Mouse (Mus musculus) cerebellum, adult 2 months (tissue): ENCODE results near the gene Tbl1x. TPM values are rescaled to one million over a fixed set of nuclear protein-coding genes. Genes with fewer than 3 reads are reported as not detected.

Source experiments
- DNase-seq, 2 experiments: peaks; one replicate each; pipeline ENCODE4 v3.0.0; 2021
- H3K27ac ChIP-seq: fragments of 200-500 bp; 2 replicates; pipeline ENCODE4 v1.5.1; 2012; ENCODE audit warnings: low read length, control low read depth, inconsistent platforms; ENCODE audit not compliant: insufficient read depth
- H3K27me3 ChIP-seq: fragments of 200-500 bp; 2 replicates; pipeline ENCODE4 v1.6.1; 2012; ENCODE audit warnings: inconsistent platforms, mild to moderate bottlenecking, low read length, moderate library complexity; ENCODE audit not compliant: control insufficient read depth, insufficient read depth
- H3K4me1 ChIP-seq: fragments of 200-500 bp; 2 replicates; pipeline ENCODE4 v1.6.1; 2011; ENCODE audit warnings: low read length; ENCODE audit not compliant: control insufficient read depth, insufficient read depth
- H3K4me3 ChIP-seq: fragments of 200-500 bp; replicated peaks from 2 replicates; pipeline ENCODE3; 2011; ENCODE audit warnings: mild to moderate bottlenecking, low read depth, low read length, control low read depth; ENCODE audit not compliant: insufficient read depth
- CTCF ChIP-seq: fragments of 200-500 bp; IDR thresholded peaks from 2 replicates; pipeline ENCODE4 v1.5.1; 2011; ENCODE audit warnings: low read depth, mild to moderate bottlenecking, control low read depth, low read length, moderate library complexity, borderline replicate concordance; ENCODE audit not compliant: insufficient read depth
- POLR2A ChIP-seq: fragments of 200-500 bp; IDR thresholded peaks from 2 replicates; pipeline ENCODE4 v1.6.1; 2011; ENCODE audit warnings: low read length, control low read depth, borderline replicate concordance; ENCODE audit not compliant: insufficient read depth
- WGBS: fragments of 180-500 bp; shearing (Covaris S2); methylation state at CpG from one replicate; pipeline ENCODE4 v1.1.7; 2018; 5-methylcytosine and 5-hydroxymethylcytosine counted together
- polyA plus RNA-seq: library from polyadenylated mRNA; depleted of rRNA; stranded (reverse); fragments of >200 nt; gene quantifications from 2 replicates; pipeline ENCODE4 v1.2.3, GENCODE M21; 2012

Tbl1x gene
- polyA plus RNA-seq, 1 experiment = 30.1 TPM

- Histone ChIP-seq H3K27ac (no peak overlapping the region), H3K4me3 (no peak overlapping the region), H3K27me3 (no peaks in the 10 kb centered on the region), H3K4me1 (no peaks in the 10 kb centered on the region)
- TF ChIP-seq POLR2A (no peak), CTCF (no peak)
- DNase-seq = no peak
- WGBS = 63% methylated on average over 4 of the region's 4 CpGs
Measured at GRCm38 (mm10) chrX:77615735-77616293, 105.0 kb downstream of the Tbl1x start.

GRCm38 (mm10) chrX:77617368-77618144 is 106.7 kb downstream of the Tbl1x start:
- DNase-seq = no peak
- TF ChIP-seq CTCF (no peak), POLR2A (no peak)

GRCm38 (mm10) chrX:77630439-77630838 is 119.6 kb downstream of the Tbl1x start:
- 93% methylated on average over 2 of the region's 2 CpGs for WGBS
- no peak for TF ChIP-seq CTCF
- no peak for TF ChIP-seq POLR2A
- Histone ChIP-seq H3K27me3 (no peaks in the 10 kb centered on the region), H3K4me1 (no peaks in the 10 kb centered on the region), H3K4me3 (no peak overlapping the region), H3K27ac (no peak overlapping the region)
- DNase-seq = no peak

More at GRCm38 (mm10) chrX:77617368-77618144, 106.7 kb downstream of the Tbl1x start:
- Histone ChIP-seq H3K4me1 (no peaks in the 10 kb centered on the region), H3K4me3 (no peak overlapping the region), H3K27me3 (no peaks in the 10 kb centered on the region), H3K27ac (no peak overlapping the region)
- 61% methylated on average over 6 of the region's 6 CpGs for WGBS

- H3K4me1 ChIP-seq = no peaks in the 10 kb centered on the region
- WGBS = 67% methylated on average over 3 of the region's 3 CpGs
Measured at GRCm38 (mm10) chrX:77636499-77636898, 125.7 kb downstream of the Tbl1x start.

GRCm38 (mm10) chrX:77638076-77638475 is 127.3 kb downstream of the Tbl1x start:
- peak in 1 of 2 experiments; percentile 68 for DNase-seq
- TF ChIP-seq POLR2A (no peak), CTCF (peak; percentile 27; the same call in 1 of the 2 replicates)
- Histone ChIP-seq H3K27ac (no peak overlapping the region), H3K4me1 (no peaks in the 10 kb centered on the region), H3K27me3 (no peaks in the 10 kb centered on the region), H3K4me3 (no peak overlapping the region)
- 4% methylated on average over 3 of the region's 3 CpGs for WGBS

More at GRCm38 (mm10) chrX:77636499-77636898, 125.7 kb downstream of the Tbl1x start:
- no peak for TF ChIP-seq POLR2A
- TF ChIP-seq CTCF = no peak
- Histone ChIP-seq H3K27ac (no peak overlapping the region), H3K4me3 (no peak overlapping the region), H3K27me3 (no peaks in the 10 kb centered on the region)
- no peak for DNase-seq

GRCm38 (mm10) chrX:77640301-77640700 is 129.5 kb downstream of the Tbl1x start:
- Histone ChIP-seq H3K27ac (no peak overlapping the region), H3K4me3 (no peak overlapping the region), H3K27me3 (no peaks in the 10 kb centered on the region), H3K4me1 (no peaks in the 10 kb centered on the region)
- TF ChIP-seq CTCF (no peak), POLR2A (no peak)
- DNase-seq = no peak
- WGBS = 96% methylated on average over 4 of the region's 4 CpGs

GRCm38 (mm10) chrX:77646164-77646563 is 135.4 kb downstream of the Tbl1x start:
- Histone ChIP-seq H3K27me3 (no peaks in the 10 kb centered on the region), H3K27ac (no peak overlapping the region), H3K4me3 (no peak overlapping the region), H3K4me1 (no peaks in the 10 kb centered on the region)
- WGBS = 90% methylated on average over 7 of the region's 7 CpGs
- DNase-seq = no peak
- TF ChIP-seq CTCF = no peak
- TF ChIP-seq POLR2A = no peak

- TF ChIP-seq CTCF (no peak), POLR2A (no peak)
- Histone ChIP-seq H3K27me3 (no peaks in the 10 kb centered on the region), H3K4me1 (no peaks in the 10 kb centered on the region), H3K27ac (no peak overlapping the region), H3K4me3 (no peak overlapping the region)
- DNase-seq = no peak
- 15% methylated on average over 2 of the region's 2 CpGs for WGBS
Measured at GRCm38 (mm10) chrX:77650246-77650645, 139.4 kb downstream of the Tbl1x start.
